Mouse (Mus musculus) erythroblast, embryonic 14.5 days (primary cell): ENCODE measurements around the gene Rft1.

ENCODE experiments used
- GATA1 ChIP-seq: IDR thresholded peaks from 2 replicates; pipeline ENCODE4 v1.6.1; 2012; ENCODE audit warnings: low read length, inconsistent platforms, mixed read lengths
- TAL1 ChIP-seq: IDR thresholded peaks from 3 replicates; pipeline ENCODE4 v1.6.1; 2012; ENCODE audit warnings: low read length, inconsistent platforms, mixed read lengths

DNA sequence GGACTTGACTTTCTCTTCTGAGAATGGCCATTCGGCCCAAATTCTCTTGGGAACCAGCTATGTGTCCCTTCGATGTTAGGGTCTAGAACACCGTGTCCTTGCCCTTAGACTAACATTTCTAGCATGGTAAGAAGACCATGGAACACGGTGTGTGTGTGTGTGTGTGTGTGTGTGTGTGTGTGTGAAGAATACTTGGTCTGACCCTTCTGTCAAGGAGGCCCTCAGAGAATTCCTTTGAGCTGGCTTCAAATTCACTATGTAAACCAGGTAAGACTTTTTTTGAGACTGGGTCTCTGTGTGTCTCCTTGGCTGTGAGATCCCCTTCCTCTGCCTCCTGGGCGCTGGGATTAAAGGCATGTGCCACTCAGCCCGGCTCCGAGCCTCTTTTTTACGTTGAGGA, 31.6 kb upstream of the Rft1 start:
- TF ChIP-seq GATA1 (no peak), TAL1 (no peak)
